Mouse (Mus musculus): ENCODE results near the gene Pmvk. TPM values are rescaled to one million over a fixed set of nuclear protein-coding genes. Genes with fewer than 3 reads are reported as not detected.

Pmvk gene
- 4.6 and 10.3 TPM in 2 replicates for total RNA-seq (2023)

GRCm38 (mm10) chr3:89454401-89455177 lies at the start of gene Pmvk:
Pmvk (plus strand) TSS chr3:89454541.

GRCm38 (mm10) chr3:89411490-89412393 lies 42.6 kb upstream of the Pmvk start, which contains the start of gene Flad1:
Flad1 (minus strand) TSS chr3:89411870.

GRCm38 (mm10) chr3:89418170-89418860 lies 36.0 kb upstream of the Pmvk start, which contains the start of the genes Cks1b and Shc1:
Cks1b (minus strand) TSS chr3:89418383.
Shc1 (plus strand) TSS chr3:89418443.

GRCm38 (mm10) chr3:89430171-89431159 lies 23.9 kb upstream of the Pmvk start, which contains the start of gene Pygo2:
Pygo2 (plus strand) TSS chr3:89430214.

GRCm38 (mm10) chr3:89436176-89437113 lies 17.9 kb upstream of the Pmvk start, which contains the start of gene Pbxip1:
Pbxip1 (plus strand) TSS chr3:89436706.

Other genes starting within 250 kb of the Pmvk start
- gene Thbs3, start 239.4 kb upstream of the Pmvk start, total RNA-seq (2023): 1.1 and 1.2 TPM in 2 replicates
- 50.5 and 53.4 TPM in 2 replicates for gene Mtx1, start 227.5 kb upstream of the Pmvk start, total RNA-seq (2023)
- gene Muc1, start 225.5 kb upstream of the Pmvk start, total RNA-seq (2023): not detected in 2 replicates
- 29.1 and 52.6 TPM in 2 replicates for gene Krtcap2, start 208.6 kb upstream of the Pmvk start, total RNA-seq (2023)
- gene Trim46, start 208.2 kb upstream of the Pmvk start, total RNA-seq (2023): 0.41 and 0.88 TPM in 2 replicates
- gene Dpm3, start 195.2 kb upstream of the Pmvk start, total RNA-seq (2023): 32.9 and 36.0 TPM in 2 replicates
- 16.1 and 18.9 TPM in 2 replicates for gene Slc50a1, start 184.0 kb upstream of the Pmvk start, total RNA-seq (2023)
- not detected in 2 replicates for gene Efna1, start 173.4 kb upstream of the Pmvk start, total RNA-seq (2023)
- gene Efna3, start 131.6 kb upstream of the Pmvk start, total RNA-seq (2023): not detected in 2 replicates
- not detected in 2 replicates for gene Efna4, start 116.5 kb upstream of the Pmvk start, total RNA-seq (2023)
- gene Adam15, start 104.5 kb upstream of the Pmvk start, total RNA-seq (2023): 100 and 106 TPM in 2 replicates
- gene Dcst2, start 92.6 kb upstream of the Pmvk start, total RNA-seq (2023): not detected in 2 replicates
- not detected in 2 replicates for gene Dcst1, start 89.3 kb upstream of the Pmvk start, total RNA-seq (2023)
- gene Zbtb7b, start 59.8 kb upstream of the Pmvk start, total RNA-seq (2023): 127 and 136 TPM in 2 replicates
- gene Lenep, start 51.7 kb upstream of the Pmvk start, total RNA-seq (2023): not detected in 2 replicates
- 10.6 and 12.5 TPM in 2 replicates for gene Flad1, start 42.7 kb upstream of the Pmvk start, total RNA-seq (2023)
- 34.9 and 36.5 TPM in 2 replicates for gene Cks1b, start 36.2 kb upstream of the Pmvk start, total RNA-seq (2023)
- 111 and 115 TPM in 2 replicates for gene Shc1, start 36.1 kb upstream of the Pmvk start, total RNA-seq (2023)
- gene Pygo2, start 24.3 kb upstream of the Pmvk start, total RNA-seq (2023): 38.4 and 48.7 TPM in 2 replicates
- 159 and 187 TPM in 2 replicates for gene Pbxip1, start 17.8 kb upstream of the Pmvk start, total RNA-seq (2023)
- gene Kcnn3, start 65.6 kb downstream of the Pmvk start, total RNA-seq (2023): 0.25 and 0.32 TPM in 2 replicates

Data from neutrophil, adult 65 days (primary cell).